Mouse (Mus musculus): ENCODE data around the gene Tspan33. TPM values are rescaled to one million over a fixed set of nuclear protein-coding genes. Genes with fewer than 3 reads are reported as not detected.
"Not testable (repeated sequence)": the region's sequence is repeated elsewhere in the genome, so short reads cannot be mapped to it uniquely, and the experiment has no call there.

The Tspan33 gene
- polyA plus RNA-seq, 1 experiment from 2014 or later = 4.6 TPM

DNA sequence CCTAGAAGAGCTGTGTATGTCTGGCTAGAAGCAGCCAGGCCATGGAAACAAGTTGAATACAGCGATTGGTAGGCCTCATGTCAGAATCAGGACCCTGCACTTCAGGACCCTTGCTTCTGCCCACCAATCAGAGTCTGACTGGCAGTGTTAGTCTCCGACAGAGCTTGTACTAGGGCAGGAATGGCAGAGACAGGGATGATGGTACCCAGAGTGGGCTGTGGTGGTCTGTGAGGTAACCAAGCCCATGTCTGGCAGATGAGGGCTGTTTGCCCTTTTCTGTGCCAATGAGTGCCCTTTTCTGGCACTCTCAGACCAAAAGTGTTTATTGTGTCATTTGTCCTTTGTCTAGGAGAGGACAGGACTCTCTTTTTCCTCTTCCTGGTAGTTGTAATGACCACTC lies 66.4 kb downstream of the Tspan33 start:
- not testable (repeated sequence) for H3K9ac ChIP-seq; H3K9me3 ChIP-seq; ATAC-seq (ENCODE audit: low FRiP score, low read depth); H3K27me3 ChIP-seq; H3K4me3 ChIP-seq; H3K4me2 ChIP-seq (replicated peaks); H3K27ac ChIP-seq; H3K4me1 ChIP-seq
- peaks cover 60% of the 10 kb centered on the region for H3K36me3 ChIP-seq
- 93% methylated on average over 2 of the region's 2 CpGs for WGBS

DNA sequence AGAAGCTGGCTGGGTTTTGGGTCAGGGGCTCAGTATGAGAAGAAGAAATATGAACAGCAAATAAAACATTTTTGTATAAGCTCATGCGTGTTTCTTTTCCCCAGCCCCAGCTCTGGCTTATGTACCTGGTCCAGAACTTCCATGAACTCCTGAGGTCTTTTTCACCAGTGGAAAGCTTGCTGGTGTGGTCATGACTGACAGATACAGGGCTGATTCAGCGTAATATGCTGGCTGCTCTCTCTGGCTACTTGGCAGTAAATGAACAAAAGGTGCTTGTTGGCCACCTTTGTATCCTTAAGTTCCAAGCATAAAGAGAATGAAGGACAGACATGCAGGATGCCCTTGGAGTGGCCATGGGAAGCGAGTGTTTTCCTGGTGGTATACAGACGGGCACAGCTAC lies 67.3 kb downstream of the Tspan33 start:
- Histone ChIP-seq H3K9ac (no peak overlapping the region), H3K9me3 (no peaks in the 10 kb centered on the region), H3K27ac (no peak overlapping the region), H3K27me3 (no peaks in the 10 kb centered on the region), H3K36me3 (peaks cover 53% of the 10 kb centered on the region), H3K4me1 (no peaks in the 10 kb centered on the region), H3K4me3 (no peak overlapping the region), H3K4me2 (replicated peaks) (no peak overlapping the region)
- 92% methylated on average over 4 of the region's 4 CpGs for WGBS
- ATAC-seq (ENCODE audit: low FRiP score, low read depth) = no peak

DNA sequence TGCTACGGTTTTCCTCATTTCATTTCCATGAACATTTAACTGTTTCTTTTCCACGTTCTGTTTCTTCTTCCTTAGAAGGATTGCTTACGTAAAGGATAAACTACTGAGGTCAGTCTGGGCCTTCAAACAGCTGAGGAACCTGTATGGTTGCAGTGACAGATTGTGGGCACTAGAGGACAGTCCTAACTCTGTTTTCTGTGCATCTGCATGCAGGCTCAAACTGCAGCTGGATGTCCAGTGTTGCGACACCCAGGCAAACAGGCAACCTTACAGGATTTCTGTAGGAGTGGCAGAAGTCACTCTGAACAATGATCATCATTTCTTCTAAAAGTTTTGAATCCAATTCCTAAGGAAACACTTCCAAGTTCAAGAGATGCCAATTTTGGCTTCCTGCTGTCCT lies 68.5 kb downstream of the Tspan33 start:
- Histone ChIP-seq H3K27ac (no peak overlapping the region), H3K9ac (no peak overlapping the region), H3K36me3 (peaks cover 41% of the 10 kb centered on the region), H3K4me3 (no peak overlapping the region), H3K9me3 (no peaks in the 10 kb centered on the region), H3K27me3 (no peaks in the 10 kb centered on the region), H3K4me1 (0 out of 2 replicates have a peak, but pooled peaks cover 3% of the 10 kb centered on the region), H3K4me2 (replicated peaks) (no peak overlapping the region)
- no peak for ATAC-seq (ENCODE audit: low FRiP score, low read depth)
- 67% methylated on average over 4 of the region's 4 CpGs for WGBS

DNA sequence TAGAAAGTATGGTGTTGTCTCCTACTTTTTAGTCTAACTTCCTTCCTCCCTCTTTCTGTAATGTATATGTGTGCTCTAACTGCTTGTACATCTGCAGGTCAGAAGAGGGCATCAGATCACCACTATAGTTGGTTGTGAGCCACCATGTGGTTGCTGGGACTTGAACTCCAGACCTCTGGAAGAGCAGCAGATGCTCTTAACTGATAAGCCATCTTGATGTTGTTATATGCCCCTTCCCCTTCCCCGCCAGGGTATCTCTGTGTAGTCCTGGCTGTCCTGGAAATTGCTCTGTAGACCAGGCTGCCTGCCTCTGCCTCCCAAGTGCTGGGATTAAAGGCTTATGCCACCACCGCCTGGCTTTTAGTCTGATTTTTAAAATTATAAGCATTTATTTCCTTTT lies 72.9 kb downstream of the Tspan33 start:
- H3K36me3 ChIP-seq = peaks cover 4% of the 10 kb centered on the region
- no peak overlapping the region for H3K27ac ChIP-seq
- H3K4me2 ChIP-seq (replicated peaks) = no peak overlapping the region
- peaks cover 22% of the 10 kb centered on the region for H3K4me1 ChIP-seq
- H3K9me3 ChIP-seq = no peaks in the 10 kb centered on the region
- no peak for ATAC-seq (ENCODE audit: low FRiP score, low read depth)
- H3K4me3 ChIP-seq = no peak overlapping the region
- H3K9ac ChIP-seq = no peak overlapping the region
- no peaks in the 10 kb centered on the region for H3K27me3 ChIP-seq
- 82% methylated on average over 2 of the region's 2 CpGs for WGBS

Other genes starting within 250 kb of the Tspan33 start
- gene Atp6v1f, start 226.5 kb upstream of the Tspan33 start, polyA plus RNA-seq (2015; fragmentation: Nextera tagmentation; extraction: Ambion mirVana) = 222 and 234 TPM in 2 replicates
- gene Atp6v1fnb, start 222.8 kb upstream of the Tspan33 start, polyA plus RNA-seq (2015; fragmentation: Nextera tagmentation; extraction: Ambion mirVana) = 0.50 TPM in 1 of 2 replicates, not detected in the other
- 37.4 and 37.8 TPM in 2 replicates for gene Kcp, start 186.3 kb upstream of the Tspan33 start, polyA plus RNA-seq (2015; fragmentation: Nextera tagmentation; extraction: Ambion mirVana)
- 2.7 and 3.6 TPM in 2 replicates for gene Irf5, start 167.6 kb upstream of the Tspan33 start, polyA plus RNA-seq (2015; fragmentation: Nextera tagmentation; extraction: Ambion mirVana)
- 97.3 and 98.8 TPM in 2 replicates for gene Tnpo3, start 84.3 kb upstream of the Tspan33 start, polyA plus RNA-seq (2015; fragmentation: Nextera tagmentation; extraction: Ambion mirVana)
- 55.4 and 58.5 TPM in 2 replicates for gene Smo, start 41.3 kb downstream of the Tspan33 start, polyA plus RNA-seq (2015; fragmentation: Nextera tagmentation; extraction: Ambion mirVana)
- gene Ahcyl2, start 73.8 kb downstream of the Tspan33 start, polyA plus RNA-seq (2015; fragmentation: Nextera tagmentation; extraction: Ambion mirVana) = 17.9 and 20.2 TPM in 2 replicates
- gene Strip2, start 222.8 kb downstream of the Tspan33 start, polyA plus RNA-seq (2015; fragmentation: Nextera tagmentation; extraction: Ambion mirVana) = 2.7 and 3.7 TPM in 2 replicates